Mouse (Mus musculus) effector memory CD4-positive, alpha-beta T cell, adult 7 months (primary cell): ENCODE data around the gene Vat1. TPM values are rescaled to one million over a fixed set of nuclear protein-coding genes. Genes with fewer than 3 reads are reported as not detected.

ENCODE experiments used
- polyA plus RNA-seq: library from polyadenylated mRNA; unstranded; fragments of 100-300 nt; shearing (Covaris generic); gene quantifications from one replicate; pipeline ENCODE4 v1.2.1, GENCODE M21; 2017

Gene Vat1
- polyA plus RNA-seq = 0.62 TPM

DNA sequence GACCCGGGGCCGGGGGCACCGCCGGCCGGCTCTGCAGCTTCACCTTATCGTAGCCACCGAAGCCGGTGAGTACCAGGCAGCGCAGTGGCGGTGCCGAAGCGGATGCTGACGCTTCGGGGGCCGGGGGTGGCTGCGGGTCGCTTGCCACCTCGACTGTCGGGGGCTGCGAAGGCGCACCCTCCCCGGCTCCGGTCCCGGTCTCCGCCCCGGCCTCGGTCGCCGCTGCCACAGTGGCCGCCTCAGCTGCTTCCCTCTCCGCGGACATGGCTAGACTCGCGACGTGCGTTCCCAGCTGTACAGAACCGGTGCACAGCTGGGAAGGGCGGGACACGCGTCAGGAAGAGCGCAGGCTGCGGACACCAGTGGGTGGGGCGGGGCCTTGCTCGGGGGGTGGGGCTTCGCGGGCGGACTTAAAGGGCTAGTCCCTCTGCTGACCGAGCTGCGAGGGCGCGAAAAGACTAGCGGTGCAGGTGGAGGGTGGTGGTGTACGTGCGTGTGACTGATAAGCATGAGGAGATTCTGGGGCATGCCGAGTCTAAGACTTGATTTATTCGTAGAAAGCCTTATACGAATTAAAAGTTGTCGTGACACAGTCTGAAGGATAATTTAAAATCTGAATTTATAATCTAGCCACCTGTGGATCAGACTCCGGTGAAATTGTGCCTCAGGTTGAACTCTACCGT lies at the start of gene Vat1:
Gene Vat1 (minus strand): TSS at position 362 of the 683 bp plus-strand sequence.

GRCm38 (mm10) chr11:101464211-101465100 lies 1.6 kb downstream of the Vat1 start, which contains the start of gene Rnd2:
Rnd2 (plus strand) TSS chr11:101464999.

DNA sequence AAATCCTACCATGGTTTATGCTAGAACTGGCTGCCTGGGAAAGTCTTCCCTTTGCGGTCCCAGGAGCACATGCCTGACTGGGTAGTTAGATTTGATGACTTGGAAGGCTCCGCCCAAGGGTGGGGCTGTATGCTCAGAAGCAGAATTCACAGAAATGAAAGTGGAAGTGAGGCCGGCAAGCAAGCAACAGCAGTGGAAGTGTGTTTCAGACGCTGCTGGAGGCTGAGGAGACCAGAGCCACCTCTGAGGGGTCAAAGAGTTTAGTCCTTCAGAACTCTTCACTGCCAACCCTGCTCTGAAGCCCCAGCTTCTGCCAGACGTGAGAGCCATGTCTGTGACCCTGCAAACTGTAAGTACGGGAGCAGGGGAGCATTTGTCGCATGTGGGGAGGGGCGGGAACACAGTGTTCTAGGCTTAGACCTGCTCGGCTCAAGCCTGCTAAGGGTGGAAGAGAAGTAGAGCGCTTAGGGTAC lies 17.7 kb downstream of the Vat1 start, which contains the start of gene Ifi35:
Gene Ifi35 (plus strand): TSS at position 134 of the 473 bp plus-strand sequence.

GRCm38 (mm10) chr11:101442127-101442693 lies 23.8 kb downstream of the Vat1 start, which contains the start of gene Rpl27:
Rpl27 (plus strand) TSS chr11:101442298.

DNA sequence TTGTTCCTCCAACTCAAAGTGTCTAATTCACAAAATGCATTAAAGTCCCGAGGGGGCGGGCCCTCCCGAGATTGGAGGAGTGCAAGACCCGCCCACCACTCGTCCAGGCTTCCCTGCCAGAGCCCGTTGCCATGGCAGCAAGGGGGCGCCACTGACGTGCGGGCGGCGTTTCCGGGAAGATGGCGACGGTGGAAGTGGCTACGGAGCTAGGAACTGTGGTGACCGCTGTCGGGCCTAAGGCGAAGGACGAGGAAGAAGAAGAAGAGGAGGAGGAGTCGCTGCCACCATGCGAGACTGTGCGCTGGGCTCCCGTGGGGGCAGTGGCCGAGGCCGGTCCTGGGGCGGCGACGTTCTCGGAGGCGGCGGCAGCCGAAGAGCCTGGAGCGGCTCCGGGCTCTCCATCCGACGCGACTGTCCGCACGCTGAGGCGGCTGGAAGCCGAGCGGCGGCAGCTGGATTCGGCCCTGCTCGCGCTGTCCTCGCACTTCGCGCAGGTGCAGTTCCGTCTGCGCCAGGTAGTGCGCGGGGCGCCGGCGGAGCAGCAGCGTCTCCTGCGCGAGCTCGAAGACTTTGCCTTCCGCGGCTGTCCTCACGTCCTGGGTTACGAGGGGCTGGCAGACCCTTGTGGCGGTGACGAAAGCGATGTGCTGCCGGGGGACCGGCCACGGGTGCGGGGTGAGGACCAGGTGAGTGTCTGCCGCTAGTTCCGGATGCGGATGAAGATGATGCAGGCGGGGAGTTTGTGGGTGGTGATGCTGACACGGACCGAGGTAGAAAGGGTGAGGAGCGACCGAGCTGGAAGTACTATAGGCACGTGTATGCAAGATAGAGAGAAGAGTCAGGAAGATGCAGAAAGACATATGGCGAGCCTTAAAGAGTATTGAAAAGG lies 40.9 kb downstream of the Vat1 start, which contains the start of the genes Rundc1 and Ptges3l:
Gene Rundc1 (plus strand): TSS at position 161 of the 889 bp plus-strand sequence.
Gene Ptges3l (minus strand): TSS at position 409 of the 889 bp plus-strand sequence.

GRCm38 (mm10) chr11:101424105-101424851 lies 41.8 kb downstream of the Vat1 start, which contains the start of gene Gm27029:
Gm27029 (minus strand) TSS chr11:101424796.

DNA sequence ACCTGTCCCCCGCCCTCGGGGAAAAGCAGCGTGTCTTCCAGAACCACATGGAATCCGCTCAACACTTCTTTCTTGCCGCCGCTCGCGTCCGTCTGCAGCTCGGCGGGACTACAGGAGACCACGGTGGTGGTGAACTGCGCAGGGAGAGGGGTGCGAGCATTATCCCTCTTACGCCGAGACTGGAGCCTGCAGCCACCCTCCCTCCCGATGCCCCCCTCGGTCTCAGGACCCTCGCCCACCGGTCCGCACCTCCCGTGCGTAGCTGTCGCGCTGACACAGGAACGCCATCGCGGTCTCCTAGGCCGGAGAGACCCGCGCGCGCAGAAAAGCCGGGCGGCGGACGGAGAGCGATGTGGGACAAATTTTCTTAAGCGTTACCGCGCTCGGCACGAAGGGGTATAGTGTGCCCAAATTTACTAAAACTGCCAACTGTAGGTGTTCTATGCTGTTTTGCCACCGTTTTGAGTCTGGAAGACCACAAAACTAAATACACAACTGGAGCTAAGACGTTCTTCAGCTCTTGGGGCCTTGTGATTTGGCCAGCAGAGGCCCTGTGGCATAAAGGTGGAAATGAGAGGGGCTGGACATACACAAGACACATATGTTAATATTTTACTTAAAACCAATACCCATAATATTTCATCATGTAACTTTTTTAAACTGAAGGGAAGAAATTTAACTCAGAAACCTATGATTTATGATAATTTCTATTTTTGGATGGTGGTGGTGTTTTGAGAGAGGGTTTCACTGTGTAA lies 48.8 kb downstream of the Vat1 start, which contains the start of gene Aarsd1:
Gene Aarsd1 (minus strand): TSS at position 515 of the 755 bp plus-strand sequence.

Other genes starting within 250 kb of the Vat1 start
- 87.5 TPM for gene Ezh1, start 239.8 kb downstream of the Vat1 start, polyA plus RNA-seq
- 2.8 TPM for gene Ramp2, start 220.2 kb downstream of the Vat1 start, polyA plus RNA-seq
- 87.7 TPM for gene Vps25, start 212.5 kb downstream of the Vat1 start, polyA plus RNA-seq
- 0.30 TPM for gene Wnk4, start 205.7 kb downstream of the Vat1 start, polyA plus RNA-seq
- not detected for gene Cntd1, start 187.2 kb downstream of the Vat1 start, polyA plus RNA-seq
- 48.4 TPM for gene Coa3, start 187.1 kb downstream of the Vat1 start, polyA plus RNA-seq
- 206 TPM for gene Becn1, start 163.9 kb downstream of the Vat1 start, polyA plus RNA-seq
- gene Psme3, start 150.0 kb downstream of the Vat1 start, polyA plus RNA-seq = 167 TPM
- 3.3 TPM for gene Aoc2, start 141.2 kb downstream of the Vat1 start, polyA plus RNA-seq
- gene Aoc3, start 135.6 kb downstream of the Vat1 start, polyA plus RNA-seq = not detected
- not detected for gene G6pc, start 98.7 kb downstream of the Vat1 start, polyA plus RNA-seq
- 26.2 TPM for gene Aarsd1, start 48.6 kb downstream of the Vat1 start, polyA plus RNA-seq
- gene Gm27029, start 41.4 kb downstream of the Vat1 start, polyA plus RNA-seq = 3.5 TPM
- 33.8 TPM for gene Rundc1, start 41.1 kb downstream of the Vat1 start, polyA plus RNA-seq
- gene Ptges3l, start 40.9 kb downstream of the Vat1 start, polyA plus RNA-seq = 4.8 TPM
- 323 TPM for gene Rpl27, start 23.9 kb downstream of the Vat1 start, polyA plus RNA-seq
- gene Ifi35, start 17.8 kb downstream of the Vat1 start, polyA plus RNA-seq = 127 TPM
- gene Rnd2, start 1.2 kb downstream of the Vat1 start, polyA plus RNA-seq = 0.27 TPM
- 2.2 TPM for gene Brca1, start 85.7 kb upstream of the Vat1 start, polyA plus RNA-seq
- gene Nbr1, start 85.9 kb upstream of the Vat1 start, polyA plus RNA-seq = 136 TPM
- gene Tmem106a, start 116.0 kb upstream of the Vat1 start, polyA plus RNA-seq = 15.4 TPM
- gene Gm11634, start 133.0 kb upstream of the Vat1 start, polyA plus RNA-seq = not detected
- 45.2 TPM for gene Rdm1, start 161.0 kb upstream of the Vat1 start, polyA plus RNA-seq
- gene Arl4d, start 199.3 kb upstream of the Vat1 start, polyA plus RNA-seq = 12.0 TPM